Mouse (Mus musculus): ENCODE results near the gene Lmna.

DNA sequence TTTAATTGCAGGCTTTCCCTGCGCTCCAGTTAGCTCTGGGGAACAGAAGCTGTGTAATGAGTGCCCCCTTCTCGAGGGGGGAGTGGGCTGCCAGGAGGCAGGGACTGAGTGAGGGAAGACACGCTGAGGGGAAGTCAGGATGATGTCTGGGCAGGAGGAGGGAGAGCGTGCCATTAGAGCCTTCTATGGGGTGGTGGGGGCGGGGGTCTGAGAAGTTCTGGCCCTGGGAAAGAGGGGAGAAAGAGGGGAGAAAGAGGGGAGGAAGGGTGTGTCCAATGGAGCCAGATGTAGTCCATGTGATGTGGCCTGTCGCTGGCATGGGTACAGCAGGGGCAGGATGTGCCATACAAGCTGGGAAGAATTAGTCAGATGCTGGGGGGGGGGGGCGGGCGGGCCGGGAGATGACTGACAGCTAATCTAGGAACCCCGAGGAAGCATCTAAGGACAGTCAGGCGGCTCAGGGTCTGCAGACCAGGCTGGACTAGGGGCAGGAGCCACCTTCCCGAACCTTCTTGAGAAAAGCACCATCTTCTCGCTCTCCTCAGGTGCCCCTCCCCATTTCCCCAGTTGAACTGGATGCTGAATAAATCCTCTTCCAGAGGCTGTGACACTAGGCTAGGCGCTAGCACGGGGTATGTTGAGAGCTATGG is 3.3 kb upstream of the Lmna start:
- TF ChIP-seq CTCF (IDR thresholded peaks at IDR 0.05; ENCODE audit: extremely low read depth, insufficient read length, insufficient replicate concordance, low read depth, low read length) (no peak), POLR2A (IDR thresholded peaks at IDR 0.05; ENCODE audit: low read depth, low read length) (no peak)

Data from small intestine, adult 2 months (tissue).